7 mouse cellular contexts compared by ENCODE assay signal in the genomic region with DNA sequence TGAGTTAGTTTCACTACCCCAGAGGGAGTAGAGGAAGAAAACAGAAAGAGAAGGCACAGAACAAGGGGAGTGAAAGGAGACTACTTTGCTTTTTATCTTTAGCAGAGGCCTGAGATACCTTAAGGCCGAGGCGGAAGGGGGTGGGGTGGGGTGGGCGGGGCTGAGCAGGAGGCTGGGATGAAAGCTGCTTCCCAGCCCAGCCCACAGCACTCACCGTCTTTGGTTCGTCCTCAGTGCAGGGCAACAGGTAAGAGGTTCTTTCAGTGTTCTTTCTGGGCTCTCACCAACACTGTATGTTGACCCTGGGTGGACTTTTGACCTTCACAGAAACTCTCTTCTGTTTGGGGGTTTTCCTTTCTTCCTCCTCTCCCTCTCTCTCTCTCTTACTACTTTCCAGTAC. TPM values are rescaled to one million over a fixed set of nuclear protein-coding genes. Genes with fewer than 3 reads are reported as not detected.
DNase-seq lines count a peak whose midpoint lies in the region; ATAC-seq and TF ChIP-seq lines count a peak whose summit lies in the region.

Alas2 (plus strand) TSS at position 137 of the 400 bp plus-strand sequence.

- WGBS in stomach, embryonic 14.5 days: 30% methylated on average over 5 of the region's 5 CpGs
- WGBS in stomach, postnatal 0 days: 34% methylated on average over 5 of the region's 5 CpGs
- WGBS in forebrain, embryonic 14.5 days: 46% methylated on average over 5 of the region's 5 CpGs
- 26% methylated on average over 5 of the region's 5 CpGs for WGBS in limb, embryonic 10.5 days
- WGBS in stomach, embryonic 15.5 days: 53% methylated on average over 5 of the region's 5 CpGs

- no peaks in the 10 kb centered on the region for H3K9me3 ChIP-seq in stomach, embryonic 14.5 days (ENCODE audit: control insufficient read depth, low read depth, low read length)
- no peaks in the 10 kb centered on the region for H3K9me3 ChIP-seq in stomach, postnatal 0 days (ENCODE audit: control insufficient read depth, low read length)
- no peaks in the 10 kb centered on the region for H3K9me3 ChIP-seq in forebrain, embryonic 14.5 days (replicated peaks; ENCODE audit: control insufficient read depth, low read length)
- H3K9me3 ChIP-seq in limb, embryonic 10.5 days (replicated peaks): no peaks in the 10 kb centered on the region
- no peaks in the 10 kb centered on the region for H3K9me3 ChIP-seq in stomach, embryonic 15.5 days

- H3K27me3 ChIP-seq in stomach, embryonic 14.5 days (ENCODE audit: control insufficient read depth, insufficient read depth, low read length): no peaks in the 10 kb centered on the region
- no peaks in the 10 kb centered on the region for H3K27me3 ChIP-seq in stomach, postnatal 0 days (ENCODE audit: control insufficient read depth, insufficient read depth, low read length)
- no peaks in the 10 kb centered on the region for H3K27me3 ChIP-seq in forebrain, embryonic 14.5 days (replicated peaks; ENCODE audit: control insufficient read depth, insufficient read depth, low read length)
- H3K27me3 ChIP-seq in limb, embryonic 10.5 days (ENCODE audit: low read depth, poor library complexity, severe bottlenecking): peaks cover 69% of the 10 kb centered on the region
- no peaks in the 10 kb centered on the region for H3K27me3 ChIP-seq in stomach, embryonic 15.5 days (replicated peaks)

- H3K4me1 ChIP-seq in stomach, embryonic 14.5 days (ENCODE audit: control insufficient read depth, insufficient read depth, low read length): no peaks in the 10 kb centered on the region
- no peaks in the 10 kb centered on the region for H3K4me1 ChIP-seq in stomach, postnatal 0 days (replicated peaks; ENCODE audit: control insufficient read depth, insufficient read depth)
- no peaks in the 10 kb centered on the region for H3K4me1 ChIP-seq in forebrain, embryonic 14.5 days (ENCODE audit: control insufficient read depth, insufficient read depth, low read length)
- H3K4me1 ChIP-seq in limb, embryonic 10.5 days: no peaks in the 10 kb centered on the region
- no peaks in the 10 kb centered on the region for H3K4me1 ChIP-seq in stomach, embryonic 15.5 days

- TF ChIP-seq EP300 in stomach, postnatal 0 days (optimal IDR thresholded peaks at IDR 0.05): no peak

- no peak for DNase-seq in stomach, postnatal 0 days (ENCODE audit: low spot score)
- DNase-seq in forebrain, embryonic 14.5 days (ENCODE audit: low spot score): no peak
- no peak for DNase-seq in limb, embryonic 10.5 days (ENCODE audit: low spot score)
- DNase-seq in right cerebral cortex, postnatal 25 days: no peak
- no peak for DNase-seq in thymus, postnatal 4 days

- no peak within 1 kb of the TSS for H3K27ac ChIP-seq in stomach, embryonic 14.5 days (ENCODE audit: low read length)
- no peak within 1 kb of the TSS for H3K27ac ChIP-seq in stomach, postnatal 0 days (replicated peaks)
- H3K27ac ChIP-seq in forebrain, embryonic 14.5 days (ENCODE audit: low read depth, low read length): no peak within 1 kb of the TSS
- H3K27ac ChIP-seq in limb, embryonic 10.5 days: no peak within 1 kb of the TSS
- H3K27ac ChIP-seq in stomach, embryonic 15.5 days: no peak within 1 kb of the TSS

- no peak within 1 kb of the TSS for H3K9ac ChIP-seq in stomach, embryonic 14.5 days (replicated peaks; ENCODE audit: low read depth, low read length)
- H3K9ac ChIP-seq in stomach, postnatal 0 days (ENCODE audit: low read length): no peak within 1 kb of the TSS
- no peak within 1 kb of the TSS for H3K9ac ChIP-seq in forebrain, embryonic 14.5 days (ENCODE audit: low read length)
- no peak within 1 kb of the TSS for H3K9ac ChIP-seq in stomach, embryonic 15.5 days

- H3K4me2 ChIP-seq in stomach, embryonic 14.5 days (replicated peaks; ENCODE audit: low read depth, low read length): no peak within 1 kb of the TSS
- no peak within 1 kb of the TSS for H3K4me2 ChIP-seq in stomach, postnatal 0 days (replicated peaks; ENCODE audit: low read depth)
- no peak within 1 kb of the TSS for H3K4me2 ChIP-seq in forebrain, embryonic 14.5 days (ENCODE audit: low read length)
- H3K4me2 ChIP-seq in stomach, embryonic 15.5 days: no peak within 1 kb of the TSS

- no peaks in the 10 kb centered on the region for H3K36me3 ChIP-seq in stomach, embryonic 14.5 days (ENCODE audit: control insufficient read depth, insufficient read depth, low read length)
- no peaks in the 10 kb centered on the region for H3K36me3 ChIP-seq in stomach, postnatal 0 days (ENCODE audit: control insufficient read depth, insufficient read depth, low read length)
- H3K36me3 ChIP-seq in forebrain, embryonic 14.5 days (ENCODE audit: control insufficient read depth, insufficient read depth, low read length): no peaks in the 10 kb centered on the region
- peaks cover 38% of the 10 kb centered on the region for H3K36me3 ChIP-seq in limb, embryonic 10.5 days
- no peaks in the 10 kb centered on the region for H3K36me3 ChIP-seq in stomach, embryonic 15.5 days

- ATAC-seq in stomach, embryonic 14.5 days (ENCODE audit: insufficient number of reproducible peaks, insufficient read depth, low FRiP score, low read depth): no peak
- ATAC-seq in stomach, postnatal 0 days (ENCODE audit: low FRiP score, low TSS enrichment): no peak
- no peak for ATAC-seq in forebrain, embryonic 14.5 days
- peak; percentile 63; the same call in 1 of the 2 replicates for ATAC-seq in stomach, embryonic 15.5 days (ENCODE audit: insufficient read depth, low FRiP score, low read depth)

- no peak for TF ChIP-seq CTCF in stomach, postnatal 0 days (IDR thresholded peaks at IDR 0.05; ENCODE audit: low read depth)

- H3K4me3 ChIP-seq in stomach, embryonic 14.5 days (ENCODE audit: low read depth, low read length): no peak within 1 kb of the TSS
- no peak within 1 kb of the TSS for H3K4me3 ChIP-seq in stomach, postnatal 0 days (ENCODE audit: low read depth, low read length)
- H3K4me3 ChIP-seq in forebrain, embryonic 14.5 days (ENCODE audit: low read depth, low read length): no peak within 1 kb of the TSS
- no peak within 1 kb of the TSS for H3K4me3 ChIP-seq in limb, embryonic 10.5 days
- H3K4me3 ChIP-seq in stomach, embryonic 15.5 days (replicated peaks): no peak within 1 kb of the TSS

RNA-seq across cellular contexts. Expression of gene Alas2, which starts in this region (rescaled TPM):
- 25.8 and 28.1 TPM in 2 replicates for polyA plus RNA-seq in stomach, embryonic 14.5 days (2014; fragmentation: Nextera tagmentation; extraction: Ambion mirVana)
- 4.6 and 5.5 TPM in 2 replicates for polyA plus RNA-seq in stomach, postnatal 0 days (2015; fragmentation: Nextera tagmentation; extraction: Ambion mirVana)
- 23.5 and 43.2 TPM in 2 replicates for polyA plus RNA-seq in forebrain, embryonic 14.5 days (2014; fragmentation: Nextera tagmentation; extraction: Ambion mirVana)
- 44.8 and 58.6 TPM in 2 replicates for polyA plus RNA-seq in limb, embryonic 10.5 days (2016; fragmentation: Nextera tagmentation; extraction: Ambion mirVana)
- 77.5 and 126 TPM in 2 replicates for polyA plus RNA-seq in stomach, embryonic 15.5 days (2015; fragmentation: Nextera tagmentation; extraction: Ambion mirVana)
